Mouse (Mus musculus): Measurements from ENCODE around the gene Ptbp2.

GRCm38 (mm10) chr3:119779261-119779660 lies 5.0 kb downstream of the Ptbp2 start:
- TF ChIP-seq POLR2A (IDR thresholded peaks at IDR 0.05; ENCODE audit: insufficient read length, low read depth) (no peak), MAX (IDR thresholded peaks at IDR 0.05; ENCODE audit: low read depth) (no peak), MYOD1 (IDR thresholded peaks at IDR 0.05; ENCODE audit: control insufficient read depth in 1 of 3, insufficient read length in 2 of 3, low read depth in 2 of 3) (no peak), CEBPB (IDR thresholded peaks at IDR 0.05; ENCODE audit: insufficient read depth, poor library complexity, severe bottlenecking) (no peak)
